Mouse (Mus musculus) NIH3T3 (cell line): ENCODE measurements around the gene Osbpl8.
A peak's percentile ranks its signal among the peaks of the same experiment; 100 is the strongest.

Experiments used
- DNase-seq: peaks from one replicate; pipeline ENCODE4 v3.0.0-alpha.2; 2012; ENCODE audit warnings: low read depth

Gene Osbpl8

GRCm38 (mm10) chr10:111235289-111235570 lies 70.7 kb downstream of the Osbpl8 start:
- DNase-seq = no peak

GRCm38 (mm10) chr10:111237434-111237833 lies 72.9 kb downstream of the Osbpl8 start:
- DNase-seq = no peak

- no peak for DNase-seq
These were observed 78.1 kb downstream of the Osbpl8 start for GRCm38 (mm10) chr10:111242677-111243076.

- DNase-seq = no peak
These were observed 83.1 kb downstream of the Osbpl8 start for GRCm38 (mm10) chr10:111247609-111248008.

GRCm38 (mm10) chr10:111248177-111248576 lies 83.6 kb downstream of the Osbpl8 start:
- DNase-seq = no peak

- no peak for DNase-seq
These were observed 85.6 kb downstream of the Osbpl8 start for GRCm38 (mm10) chr10:111250192-111250591.

GRCm38 (mm10) chr10:111251666-111252065 lies 87.1 kb downstream of the Osbpl8 start:
- no peak for DNase-seq

GRCm38 (mm10) chr10:111255228-111255627 lies 90.7 kb downstream of the Osbpl8 start:
- DNase-seq = no peak

- peak; percentile 61 for DNase-seq
These were observed 91.6 kb downstream of the Osbpl8 start for GRCm38 (mm10) chr10:111256156-111256555.

- DNase-seq = peak; percentile 74
These were observed 92.8 kb downstream of the Osbpl8 start for GRCm38 (mm10) chr10:111257358-111257757.

GRCm38 (mm10) chr10:111258256-111258655 lies 93.7 kb downstream of the Osbpl8 start:
- DNase-seq = no peak

- DNase-seq = no peak
These were observed 107.1 kb downstream of the Osbpl8 start for GRCm38 (mm10) chr10:111271687-111272086.

GRCm38 (mm10) chr10:111272905-111273304 lies 108.4 kb downstream of the Osbpl8 start:
- DNase-seq = no peak

- no peak for DNase-seq
These were observed 109.0 kb downstream of the Osbpl8 start for GRCm38 (mm10) chr10:111273463-111274088.

GRCm38 (mm10) chr10:111275822-111276221 lies 111.3 kb downstream of the Osbpl8 start:
- no peak for DNase-seq

GRCm38 (mm10) chr10:111297631-111298030 lies 133.1 kb downstream of the Osbpl8 start:
- DNase-seq = no peak

- peak; percentile 100 for DNase-seq
These were observed 133.9 kb downstream of the Osbpl8 start, which contains the start of gene Bbs10 for GRCm38 (mm10) chr10:111298140-111299098. Bbs10 (plus strand) TSS chr10:111298679.

- DNase-seq = peak; percentile 76
These were observed 135.0 kb downstream of the Osbpl8 start for GRCm38 (mm10) chr10:111299591-111299990.

GRCm38 (mm10) chr10:111301041-111301440 lies 136.5 kb downstream of the Osbpl8 start:
- DNase-seq = no peak

- no peak for DNase-seq
These were observed 137.9 kb downstream of the Osbpl8 start for GRCm38 (mm10) chr10:111302486-111302885.

GRCm38 (mm10) chr10:111308850-111309501 lies 144.4 kb downstream of the Osbpl8 start:
- DNase-seq = no peak

GRCm38 (mm10) chr10:111313282-111313681 lies 148.7 kb downstream of the Osbpl8 start:
- DNase-seq = no peak
